Mouse (Mus musculus) cerebellum, adult 11 months (tissue): Measurements from ENCODE around the gene Nudc.
"Not testable (repeated sequence)": the region's sequence is repeated elsewhere in the genome, so short reads cannot be mapped to it uniquely, and the experiment has no call there.

Source experiments
- DNase-seq: peaks from one replicate; pipeline ENCODE4 v3.0.0; 2022

The Nudc gene

DNA sequence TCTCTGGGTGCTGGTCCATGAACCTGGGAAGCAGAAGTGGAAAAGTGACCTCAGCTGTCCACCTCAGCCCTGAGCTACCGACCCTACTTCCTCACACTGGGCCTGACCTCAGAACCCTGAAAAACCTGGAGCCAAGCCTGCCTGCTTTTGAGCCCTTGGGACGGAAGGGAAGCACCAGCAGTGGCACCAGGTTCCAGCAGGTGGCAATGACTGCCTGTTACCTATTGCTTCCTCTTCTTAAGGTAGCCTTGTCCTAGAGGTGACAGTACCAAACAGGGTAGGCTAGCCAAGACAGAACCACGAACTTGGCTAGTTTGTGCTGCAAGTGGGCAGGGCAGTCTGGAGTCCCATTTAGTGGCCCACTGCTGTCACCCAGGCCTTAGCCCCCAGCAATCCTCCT, 13.0 kb downstream of the Nudc start:
- no peak for DNase-seq

- DNase-seq: no peak
Observed at GRCm38 (mm10) chr4:133527788-133528187, 18.0 kb downstream of the Nudc start.

DNA sequence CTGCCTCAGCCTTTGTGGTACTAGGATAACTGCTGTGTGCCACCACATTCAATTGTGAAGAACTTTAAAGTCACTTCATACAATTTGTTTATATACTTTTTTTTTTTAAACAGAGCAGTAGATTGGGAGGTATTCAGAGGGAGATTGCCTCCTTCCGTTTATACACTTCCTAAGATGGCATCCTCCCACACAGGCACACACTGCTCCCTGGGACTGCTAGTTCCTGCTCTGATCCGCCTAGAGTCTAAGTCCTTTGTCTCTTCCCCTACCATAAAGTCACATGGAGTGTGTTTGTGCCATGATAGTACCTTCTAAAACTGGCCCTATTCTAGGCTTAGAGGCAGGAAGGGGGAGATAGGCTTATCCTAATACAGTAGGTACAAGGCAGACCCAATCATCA, 24.3 kb downstream of the Nudc start:
- DNase-seq: no peak

- DNase-seq: no peak
Observed at GRCm38 (mm10) chr4:133519369-133519665, 26.5 kb downstream of the Nudc start.

GRCm38 (mm10) chr4:133518601-133519368, 27.0 kb downstream of the Nudc start, which contains the start of gene Kdf1:
Kdf1 (plus strand) TSS chr4:133518963.
- DNase-seq: no peak

- DNase-seq: peak; percentile 82
Observed at GRCm38 (mm10) chr4:133512972-133513371, 32.8 kb downstream of the Nudc start.

- not testable (repeated sequence) for DNase-seq
Observed at GRCm38 (mm10) chr4:133512511-133512910, 33.3 kb downstream of the Nudc start.

- no peak for DNase-seq
Observed at GRCm38 (mm10) chr4:133511050-133511449, 34.7 kb downstream of the Nudc start.

DNA sequence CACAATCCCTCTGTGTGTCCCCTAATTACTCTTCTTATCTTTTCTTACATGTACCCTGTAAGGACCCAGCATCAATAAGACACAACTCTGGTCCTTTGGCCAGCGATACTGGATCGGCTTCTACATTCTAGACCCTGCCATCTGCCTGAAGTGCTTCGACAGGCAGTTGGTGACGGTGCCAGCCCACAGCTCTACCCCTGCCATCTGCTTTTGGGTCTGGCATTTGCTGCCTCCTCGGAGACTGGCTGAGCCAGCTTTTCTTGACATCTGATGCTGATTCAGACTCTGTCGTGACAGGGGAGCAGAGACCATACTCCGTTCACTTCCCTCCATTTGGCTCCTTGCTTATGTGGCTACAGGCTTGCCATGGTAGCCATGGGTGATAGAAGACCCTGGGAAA, 36.8 kb downstream of the Nudc start:
- peak; percentile 74 for DNase-seq

- no peak for DNase-seq
Observed at GRCm38 (mm10) chr4:133506573-133506972, 39.2 kb downstream of the Nudc start.

GRCm38 (mm10) chr4:133504755-133505485, 40.9 kb downstream of the Nudc start:
- DNase-seq: no peak

DNA sequence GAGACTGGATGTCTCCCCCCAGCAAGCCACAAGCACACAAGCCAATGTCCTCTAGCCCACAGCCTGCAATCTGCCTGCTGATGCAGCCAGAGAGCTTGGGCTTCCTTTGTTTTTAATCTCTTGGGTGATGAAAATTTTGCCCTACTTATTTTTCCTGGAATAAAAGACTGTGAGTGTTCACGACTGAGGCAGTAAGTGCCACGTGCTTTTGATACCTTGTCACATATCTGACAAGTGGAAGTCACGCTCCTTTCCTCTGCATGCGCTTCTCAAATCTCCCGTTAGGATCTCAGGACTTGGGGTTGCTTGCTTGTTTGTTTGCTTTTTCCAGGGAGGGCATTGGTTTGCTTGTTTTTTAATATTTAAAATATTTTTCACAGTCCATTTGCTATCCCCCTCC, 41.5 kb downstream of the Nudc start:
- DNase-seq: no peak

- no peak for DNase-seq
Observed at GRCm38 (mm10) chr4:133501514-133501913, 44.3 kb downstream of the Nudc start.

DNA sequence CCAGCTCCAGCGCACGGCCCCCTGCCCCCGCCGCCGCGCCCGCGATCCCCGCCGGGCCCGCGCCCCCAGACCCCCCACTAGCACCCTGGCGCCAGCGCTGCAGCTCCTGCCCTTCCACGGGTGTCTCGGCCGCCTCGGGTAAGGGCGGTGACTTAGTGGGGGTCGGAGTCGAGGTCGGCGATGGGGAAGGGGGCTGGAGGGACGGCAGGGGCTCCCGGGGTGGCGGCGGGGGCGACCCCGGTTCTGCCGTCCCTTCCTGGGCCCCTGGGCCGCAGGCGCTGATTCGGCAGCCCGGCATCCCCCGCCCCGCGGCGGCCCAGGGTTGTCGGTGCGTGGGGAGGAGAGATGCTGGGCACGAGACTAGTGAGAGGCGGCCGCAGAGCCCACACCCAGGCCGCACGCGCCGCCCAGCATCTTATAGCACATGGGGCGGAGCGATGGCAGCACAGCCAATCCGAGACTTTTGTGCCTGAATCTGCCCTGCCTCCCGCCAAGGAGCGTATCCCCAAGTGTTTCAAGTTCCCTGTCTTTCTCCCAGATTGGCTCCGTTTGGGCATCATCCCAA, 47.6 kb downstream of the Nudc start, which contains the start of gene Trnp1:
Trnp1 (minus strand) TSS at position 391 of the 565 bp plus-strand sequence.
- DNase-seq: peak; percentile 89

DNA sequence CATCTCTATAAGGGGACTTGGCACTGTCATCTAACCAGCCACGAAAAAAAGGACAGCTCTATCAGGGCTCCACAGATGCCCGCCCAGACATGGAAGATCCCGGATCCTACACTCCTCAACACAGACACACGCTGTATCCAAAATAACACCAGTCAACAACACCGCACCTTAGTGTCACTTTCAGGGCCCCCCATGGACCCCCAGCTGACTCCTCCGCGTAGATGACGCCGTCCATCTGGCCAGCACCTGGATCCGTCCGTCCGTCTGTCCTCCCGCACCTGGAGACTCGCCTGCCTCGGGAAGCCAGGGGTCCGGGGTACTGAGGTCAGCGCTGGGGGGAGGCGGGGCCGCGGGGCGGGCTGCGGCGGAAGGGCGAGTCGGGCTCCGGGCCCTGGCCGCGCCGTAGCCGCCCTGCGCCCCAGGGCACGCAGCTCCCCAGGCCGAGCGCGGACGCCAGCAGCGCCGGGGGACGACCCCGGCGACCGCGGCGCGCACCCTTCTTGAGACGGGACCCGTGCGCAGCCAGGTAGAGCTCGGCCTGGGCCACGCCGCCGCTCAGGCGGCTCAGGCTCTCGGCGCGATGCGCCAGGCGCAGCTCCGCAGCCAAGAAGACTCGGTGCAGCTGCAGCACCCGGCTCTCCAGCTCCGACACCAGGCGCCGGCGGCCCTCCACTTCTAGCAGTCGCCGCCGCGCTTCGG, 48.2 kb downstream of the Nudc start:
- no peak for DNase-seq

DNA sequence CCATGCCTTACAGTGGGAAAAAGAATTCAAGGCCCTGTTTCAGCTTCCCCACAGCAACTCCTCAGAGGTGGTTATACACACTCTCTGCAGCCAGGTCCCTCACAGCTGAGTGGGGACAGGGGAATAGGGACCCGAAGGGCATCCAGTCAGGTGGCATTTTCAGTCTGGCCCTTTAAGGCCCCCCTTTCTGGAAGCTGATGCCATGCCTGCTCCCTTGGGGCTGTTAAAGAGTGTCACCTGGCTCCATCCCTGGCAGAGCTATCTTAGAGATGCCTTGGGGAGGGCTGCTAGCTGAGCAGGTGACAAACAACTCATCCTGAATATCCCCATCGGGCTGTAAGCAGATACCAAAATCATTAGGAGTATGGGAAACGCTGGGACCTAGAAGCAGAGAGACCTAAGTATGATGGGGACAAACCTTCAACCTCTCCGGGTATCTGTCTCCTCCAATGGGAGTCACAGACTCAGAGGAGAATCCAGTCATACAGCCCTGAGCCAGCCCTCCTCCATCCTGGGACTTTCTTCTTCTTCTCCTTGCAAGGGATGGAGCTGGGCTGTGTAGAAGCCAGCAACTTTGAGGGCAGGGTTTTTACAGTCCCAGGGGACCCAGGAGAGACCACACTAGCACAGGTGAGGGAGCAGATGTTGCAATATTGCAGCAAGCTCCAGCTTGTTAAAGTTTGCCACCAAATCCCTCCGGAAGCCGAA, 48.9 kb downstream of the Nudc start:
- no peak for DNase-seq

DNA sequence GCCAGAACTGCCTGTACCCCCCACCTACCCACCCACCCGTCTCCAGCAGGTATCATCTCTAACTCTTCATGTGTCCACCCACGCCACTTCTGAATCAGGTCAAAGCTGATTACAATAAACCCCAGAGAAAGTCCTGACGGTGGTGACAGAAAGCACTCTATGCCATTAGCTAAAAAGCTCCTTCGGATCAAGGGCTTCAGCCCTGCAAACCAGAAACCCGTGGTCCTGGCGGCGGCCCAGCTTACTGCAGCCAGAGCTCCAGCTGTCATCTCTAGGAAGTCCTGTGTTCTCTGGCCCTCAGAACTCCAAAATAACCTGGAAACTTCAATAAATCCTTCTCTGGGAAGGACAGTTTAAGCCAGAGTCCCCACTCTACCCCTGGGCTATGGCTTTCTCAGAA, 50.1 kb downstream of the Nudc start:
- peak; percentile 64 for DNase-seq

GRCm38 (mm10) chr4:133494867-133495266, 50.9 kb downstream of the Nudc start:
- no peak for DNase-seq

DNA sequence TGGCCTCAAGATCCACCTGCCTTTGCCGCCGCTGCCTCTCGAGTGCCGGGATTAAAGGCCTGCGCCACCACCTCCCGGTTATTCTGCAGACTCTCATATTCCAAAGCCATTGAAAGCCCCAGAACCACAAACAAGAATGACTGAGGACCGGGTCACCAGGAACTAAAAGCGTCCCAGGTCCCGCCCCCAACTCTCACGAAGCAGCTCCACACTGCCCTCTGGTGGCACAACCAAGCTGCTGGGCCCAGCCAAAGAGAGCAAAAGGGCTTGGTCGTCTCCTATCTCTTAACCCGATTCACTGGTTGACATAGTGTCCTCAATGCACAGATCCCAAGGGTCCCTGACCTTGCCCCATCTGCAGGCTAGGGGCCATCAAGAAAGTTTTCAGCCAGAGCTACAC, 51.4 kb downstream of the Nudc start:
- DNase-seq: peak; percentile 84

DNA sequence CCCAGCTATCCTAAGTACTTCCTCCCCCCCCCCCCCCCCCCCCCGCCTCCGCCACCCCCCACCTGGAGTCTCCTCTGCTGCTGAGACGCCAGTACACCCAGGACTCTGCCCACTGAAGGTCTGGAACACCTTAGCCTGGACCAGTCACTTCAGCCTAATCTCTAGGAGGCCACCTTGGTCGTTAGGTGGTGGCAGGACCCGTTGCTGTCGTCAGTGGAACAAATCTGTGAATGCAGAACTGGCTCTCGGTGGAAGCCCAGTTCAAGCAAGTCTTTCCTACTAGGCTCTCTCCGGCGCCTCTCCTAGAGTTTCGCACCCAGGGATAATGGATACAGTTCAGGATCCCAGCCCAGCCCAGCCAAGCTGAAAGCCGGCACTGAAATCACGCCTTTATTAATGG, 51.9 kb downstream of the Nudc start:
- DNase-seq: no peak

DNA sequence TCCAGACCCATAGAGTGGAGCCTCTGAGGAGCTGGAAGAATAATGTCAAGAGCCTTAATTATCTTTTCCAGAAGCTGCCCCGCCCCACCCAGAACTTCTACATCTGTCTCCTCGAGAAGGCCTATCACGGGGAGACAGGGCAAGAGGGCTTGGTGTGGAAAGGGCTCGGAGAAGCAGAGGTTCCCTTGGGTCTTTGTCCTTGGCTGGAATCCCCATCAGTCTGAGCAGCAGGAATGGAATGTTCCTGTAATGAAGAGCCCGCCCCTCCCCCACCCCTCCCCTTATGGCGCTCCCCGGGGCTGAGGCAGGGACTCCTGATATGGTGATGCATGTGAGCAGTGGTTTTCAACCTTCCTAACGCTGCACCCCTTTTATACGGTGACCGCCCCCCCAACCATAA, 54.0 kb downstream of the Nudc start:
- no peak for DNase-seq

DNA sequence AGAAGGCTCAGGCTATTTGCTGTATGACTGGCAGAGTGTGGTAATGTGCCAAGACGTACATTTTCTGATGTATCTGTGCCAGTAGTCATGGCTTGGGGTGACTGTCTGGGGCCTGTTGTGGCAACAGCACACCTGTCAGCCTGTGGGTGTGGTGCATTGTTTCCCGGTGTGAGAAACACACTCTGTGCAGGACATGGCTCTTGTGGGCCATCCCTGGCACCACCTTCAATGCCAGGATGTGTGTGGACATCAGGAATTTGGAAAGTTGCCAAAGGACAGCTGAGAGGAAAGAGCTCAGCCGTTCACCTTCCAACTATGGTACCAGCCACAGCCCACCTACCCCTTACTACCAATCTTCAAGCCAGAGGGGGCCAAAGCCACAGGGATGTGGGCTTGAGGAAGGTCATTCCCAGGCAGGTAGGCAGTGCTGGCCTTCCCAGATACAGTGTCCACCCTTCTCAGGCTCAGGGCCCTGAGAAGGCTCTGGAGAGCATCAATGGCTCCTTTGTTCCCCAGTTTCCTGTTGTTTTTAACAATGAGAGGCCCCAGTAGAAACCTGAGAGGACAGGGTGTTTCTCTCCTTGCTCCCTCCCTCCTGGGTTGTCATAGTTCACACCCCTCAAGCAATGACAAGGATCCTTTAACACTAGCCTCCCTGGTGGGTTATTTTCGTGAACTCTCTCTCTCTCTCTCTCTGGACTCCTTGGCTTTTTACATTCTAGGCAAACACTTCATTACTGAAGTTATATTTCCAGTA, 56.1 kb downstream of the Nudc start:
- DNase-seq: no peak
